Mouse (Mus musculus) gonadal fat pad, adult 2 months (tissue): ENCODE measurements around the gene Cmbl. TPM values are rescaled to one million over a fixed set of nuclear protein-coding genes. Genes with fewer than 3 reads are reported as not detected.

Experiments used
- DNase-seq: peaks from one replicate; pipeline ENCODE4 v3.0.0-alpha.2; 2012; ENCODE audit warnings: low read depth
- polyA plus RNA-seq: library from polyadenylated mRNA; depleted of rRNA; stranded (reverse); fragments of >200 nt; gene quantifications from 2 replicates; pipeline ENCODE4 v1.2.3, GENCODE M21; 2012; rRNA removed

Cmbl gene
- polyA plus RNA-seq, 1 experiment = 150 TPM

GRCm38 (mm10) chr15:31627277-31628154, 62.3 kb downstream of the Cmbl start:
- no peak for DNase-seq

DNA sequence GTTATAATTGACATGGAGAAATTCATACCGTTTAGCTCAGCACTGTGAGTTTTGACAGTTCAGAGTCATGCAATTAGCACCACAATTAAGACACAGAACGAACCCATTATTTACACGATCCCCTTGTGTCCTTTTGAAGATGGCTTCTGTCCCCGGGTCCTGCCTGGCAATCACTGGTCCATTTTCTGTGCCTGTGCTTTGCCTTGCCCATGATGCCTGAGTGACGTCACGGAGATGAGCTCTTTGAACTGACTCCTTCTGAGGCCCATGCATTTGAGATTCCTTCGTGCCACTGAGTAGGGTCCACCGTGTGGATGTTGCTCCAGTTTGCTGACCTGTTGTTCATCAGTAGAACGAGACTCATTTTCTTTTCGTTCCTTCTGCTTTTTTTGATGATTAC, 63.0 kb downstream of the Cmbl start:
- DNase-seq = no peak

GRCm38 (mm10) chr15:31629556-31629955, 64.4 kb downstream of the Cmbl start:
- DNase-seq = no peak

- no peak for DNase-seq
These were observed 66.2 kb downstream of the Cmbl start for GRCm38 (mm10) chr15:31631396-31631858.

DNA sequence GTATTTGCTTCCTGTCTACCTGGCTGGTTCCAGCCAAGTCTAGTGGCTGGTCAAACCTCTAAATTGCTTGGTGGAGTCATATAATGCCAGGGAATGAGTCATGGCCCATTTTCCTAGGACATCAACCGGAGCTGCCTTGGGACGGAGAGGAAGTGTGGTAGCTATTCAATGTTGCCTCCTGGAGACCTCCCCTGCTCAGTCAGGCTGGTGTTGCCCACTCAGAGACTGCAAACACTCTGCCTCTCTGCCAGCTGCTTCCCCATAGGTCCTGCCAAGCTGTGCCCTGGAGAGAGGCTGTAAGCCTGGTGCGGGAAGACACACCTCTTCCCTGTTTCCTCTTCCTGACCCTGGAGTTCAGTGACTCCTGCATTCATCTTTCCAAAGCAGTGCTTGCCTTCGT, 67.3 kb downstream of the Cmbl start:
- no peak for DNase-seq

DNA sequence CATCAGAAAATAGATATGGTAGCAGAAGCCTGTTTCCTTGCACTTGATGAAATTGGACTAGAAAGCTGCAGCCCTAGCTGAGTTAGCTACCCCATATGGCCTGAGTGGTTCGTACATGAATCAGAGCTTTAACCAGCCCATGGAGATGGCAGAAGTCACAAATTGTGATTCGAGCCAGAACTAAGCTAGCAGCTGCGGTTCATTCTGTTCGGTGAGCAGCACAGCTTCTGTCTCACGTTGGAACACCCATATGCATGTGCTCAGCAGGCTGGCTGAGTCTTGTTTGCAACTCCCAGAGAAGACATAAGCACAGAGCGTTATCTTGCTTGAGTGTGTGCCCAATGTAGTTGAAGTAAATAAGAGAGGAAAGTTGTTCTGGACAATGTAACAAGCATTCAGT, 69.4 kb downstream of the Cmbl start:
- no peak for DNase-seq

DNA sequence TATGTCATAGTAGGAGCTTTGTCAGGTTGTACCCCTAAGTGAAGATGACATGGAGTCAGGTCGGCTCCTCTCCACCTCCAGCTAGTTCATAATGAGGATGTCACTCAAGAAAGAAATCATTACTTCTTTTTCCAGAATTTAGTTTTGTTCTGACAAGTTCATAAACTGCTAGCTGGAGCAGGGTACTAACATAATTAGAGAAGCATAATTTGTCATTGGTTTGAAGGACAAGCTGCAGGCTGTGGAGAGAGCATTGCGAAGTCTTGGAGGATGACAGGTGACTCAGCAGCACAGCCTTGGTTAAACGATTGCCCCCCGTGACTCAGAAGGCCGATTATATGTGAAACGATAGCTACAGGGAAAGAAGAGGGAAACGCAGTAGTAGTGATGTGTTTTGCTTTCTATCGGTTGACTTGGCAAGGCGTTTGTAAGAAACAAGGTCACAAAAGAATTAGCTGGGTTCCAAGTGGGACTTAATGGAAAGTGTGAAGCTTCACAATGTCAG, 71.0 kb downstream of the Cmbl start:
- DNase-seq = no peak

Other genes starting within 250 kb of the Cmbl start
- 0.45 and 0.98 TPM in 2 replicates for gene Ankrd33b, start 197.7 kb upstream of the Cmbl start, polyA plus RNA-seq
- gene Ropn1l, start 111.7 kb upstream of the Cmbl start, polyA plus RNA-seq = 5.3 and 8.2 TPM in 2 replicates
- gene March6, start 34.3 kb upstream of the Cmbl start, polyA plus RNA-seq = 23.7 and 30.6 TPM in 2 replicates
- 103 and 106 TPM in 2 replicates for gene Cct5, start 36.4 kb downstream of the Cmbl start, polyA plus RNA-seq
- gene Fam173b, start 36.5 kb downstream of the Cmbl start, polyA plus RNA-seq = 8.3 and 9.8 TPM in 2 replicates